Mouse (Mus musculus): ENCODE data around the gene Phldb1. TPM values are rescaled to one million over a fixed set of nuclear protein-coding genes. Genes with fewer than 3 reads are reported as not detected.

The Phldb1 gene
- polyA plus RNA-seq, 1 experiment from 2014 or later, result 32.8 TPM

DNA sequence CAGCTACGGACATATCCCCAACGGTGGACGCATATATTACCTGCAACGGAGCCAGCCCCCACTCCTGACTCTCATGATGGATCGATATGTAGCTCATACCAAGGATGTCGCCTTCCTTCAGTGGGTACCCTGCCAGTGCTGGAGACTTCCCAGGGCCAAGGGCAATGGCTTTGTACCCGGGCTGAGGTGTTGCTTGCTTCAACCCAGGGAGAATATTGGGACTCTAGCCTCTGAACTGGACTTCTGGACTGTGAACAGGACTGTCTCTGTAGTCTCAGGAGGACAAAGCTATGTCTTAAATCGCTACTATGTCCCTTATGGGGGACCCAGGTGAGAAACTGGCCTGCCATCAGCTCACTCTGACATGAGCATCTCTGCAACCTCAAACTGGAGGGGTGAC lies 52.0 kb downstream of the Phldb1 start:
- DNase-seq (ENCODE audit: low spot score, missing footprints) (no peak), ATAC-seq (ENCODE audit: low FRiP score) (no peak)
- Histone ChIP-seq H3K4me3 (ENCODE audit: low read depth, low read length) (no peak overlapping the region), H3K36me3 (ENCODE audit: control insufficient read depth, insufficient read depth, low read length) (no peaks in the 10 kb centered on the region), H3K4me2 (no peak overlapping the region), H3K4me1 (ENCODE audit: control insufficient read depth, insufficient read depth, low read length) (peaks cover 17% of the 10 kb centered on the region), H3K27me3 (ENCODE audit: control insufficient read depth, insufficient read depth, low read length) (no peaks in the 10 kb centered on the region), H3K27ac (ENCODE audit: low read depth, low read length) (no peak overlapping the region), H3K9me3 (ENCODE audit: control insufficient read depth, low read length) (no peaks in the 10 kb centered on the region), H3K9ac (ENCODE audit: low read length) (no peak overlapping the region)
- WGBS, result 85% methylated on average over 8 of the region's 8 CpGs

DNA sequence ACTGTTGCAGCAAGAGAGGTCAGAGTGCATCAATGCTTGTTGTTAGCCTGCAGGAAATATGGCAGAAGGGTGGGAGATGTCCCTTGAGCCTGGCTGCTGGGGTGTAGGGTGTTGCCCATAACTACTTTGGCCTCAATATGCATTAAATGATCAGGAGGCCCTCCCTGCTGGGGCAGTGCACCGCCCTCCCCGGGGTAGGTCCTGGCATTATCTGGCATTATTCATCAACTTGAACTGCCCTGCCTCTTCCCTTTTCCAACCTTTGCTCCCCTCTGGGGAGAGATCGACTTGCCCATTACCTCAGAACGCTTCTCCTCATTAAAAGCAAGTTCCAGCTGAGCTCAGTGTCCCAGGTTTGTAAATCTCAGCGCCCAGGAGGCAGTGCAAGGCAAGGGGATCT lies 55.4 kb downstream of the Phldb1 start:
- WGBS, result 73% methylated on average over 5 of the region's 5 CpGs
- Histone ChIP-seq H3K4me1 (ENCODE audit: control insufficient read depth, insufficient read depth, low read length) (no peaks in the 10 kb centered on the region), H3K9me3 (ENCODE audit: control insufficient read depth, low read length) (no peaks in the 10 kb centered on the region), H3K27ac (ENCODE audit: low read depth, low read length) (no peak overlapping the region), H3K27me3 (ENCODE audit: control insufficient read depth, insufficient read depth, low read length) (no peaks in the 10 kb centered on the region), H3K4me2 (no peak overlapping the region), H3K36me3 (ENCODE audit: control insufficient read depth, insufficient read depth, low read length) (no peaks in the 10 kb centered on the region), H3K9ac (ENCODE audit: low read length) (no peak overlapping the region), H3K4me3 (ENCODE audit: low read depth, low read length) (no peak overlapping the region)
- ATAC-seq (ENCODE audit: low FRiP score) (no peak), DNase-seq (ENCODE audit: low spot score, missing footprints) (no peak)

DNA sequence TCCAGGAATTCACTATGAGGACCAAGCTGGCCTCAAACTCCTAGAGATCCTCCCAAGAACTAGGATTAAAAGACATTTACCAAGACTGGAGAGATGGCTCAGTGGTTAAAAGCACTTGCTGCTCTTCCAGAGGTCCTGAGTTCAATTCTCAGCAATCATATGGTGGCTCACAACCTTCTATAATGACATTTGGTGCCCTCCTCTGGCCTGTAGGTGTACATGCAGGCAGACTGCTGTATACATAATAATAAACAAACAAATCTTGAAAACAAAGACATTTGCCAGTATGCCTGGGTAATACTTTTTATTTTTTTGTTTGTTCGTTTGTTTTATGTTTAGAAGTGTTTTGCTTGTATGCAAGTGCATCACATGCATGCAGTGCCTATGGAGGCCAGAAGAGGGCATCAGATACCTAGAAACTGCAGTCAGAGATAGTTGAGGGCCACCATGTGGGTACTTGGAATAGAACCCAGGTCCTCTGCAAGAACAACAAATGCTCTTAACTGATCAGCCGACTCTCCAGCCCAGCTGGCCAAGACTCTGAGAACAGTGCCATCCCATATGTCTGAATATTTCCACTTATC lies 56.6 kb downstream of the Phldb1 start:
- no peaks in the 10 kb centered on the region for H3K36me3 ChIP-seq (ENCODE audit: control insufficient read depth, insufficient read depth, low read length)
- H3K4me3 ChIP-seq (ENCODE audit: low read depth, low read length), result no peak overlapping the region
- H3K4me2 ChIP-seq, result no peak overlapping the region
- H3K27me3 ChIP-seq (ENCODE audit: control insufficient read depth, insufficient read depth, low read length), result no peaks in the 10 kb centered on the region
- H3K9ac ChIP-seq (ENCODE audit: low read length), result no peak overlapping the region
- WGBS, result 86% methylated on average over 2 of the region's 2 CpGs
- H3K9me3 ChIP-seq (ENCODE audit: control insufficient read depth, low read length), result no peaks in the 10 kb centered on the region
- H3K27ac ChIP-seq (ENCODE audit: low read depth, low read length), result no peak overlapping the region
- H3K4me1 ChIP-seq (ENCODE audit: control insufficient read depth, insufficient read depth, low read length), result no peaks in the 10 kb centered on the region
- ATAC-seq (ENCODE audit: low FRiP score), result no peak
- no peak for DNase-seq (ENCODE audit: low spot score, missing footprints)

DNA sequence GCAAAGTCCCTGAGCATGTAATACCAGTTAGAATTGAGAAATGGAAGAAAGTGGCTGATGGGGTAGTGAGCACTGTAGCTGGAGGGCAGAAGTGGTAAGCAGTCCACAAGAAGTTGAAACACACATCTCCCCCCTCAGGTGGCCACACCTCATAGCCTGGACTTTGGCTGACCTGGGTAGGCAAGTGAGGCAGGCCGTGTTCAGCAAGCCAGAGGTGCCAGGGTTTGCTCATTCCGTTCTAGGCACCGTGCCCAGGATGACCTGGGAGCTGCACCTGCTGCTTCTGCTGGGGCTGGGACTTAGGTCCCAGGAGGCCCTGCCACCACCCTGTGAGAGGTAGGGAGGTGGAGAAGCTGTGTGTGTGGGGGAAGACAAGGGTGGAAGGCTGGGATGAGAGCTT lies 62.0 kb downstream of the Phldb1 start, which contains the start of gene Treh:
Gene Treh, plus strand, starts transcription at position 229 of the 400 bp plus-strand sequence.
- no peak for ATAC-seq (ENCODE audit: low FRiP score)

DNA sequence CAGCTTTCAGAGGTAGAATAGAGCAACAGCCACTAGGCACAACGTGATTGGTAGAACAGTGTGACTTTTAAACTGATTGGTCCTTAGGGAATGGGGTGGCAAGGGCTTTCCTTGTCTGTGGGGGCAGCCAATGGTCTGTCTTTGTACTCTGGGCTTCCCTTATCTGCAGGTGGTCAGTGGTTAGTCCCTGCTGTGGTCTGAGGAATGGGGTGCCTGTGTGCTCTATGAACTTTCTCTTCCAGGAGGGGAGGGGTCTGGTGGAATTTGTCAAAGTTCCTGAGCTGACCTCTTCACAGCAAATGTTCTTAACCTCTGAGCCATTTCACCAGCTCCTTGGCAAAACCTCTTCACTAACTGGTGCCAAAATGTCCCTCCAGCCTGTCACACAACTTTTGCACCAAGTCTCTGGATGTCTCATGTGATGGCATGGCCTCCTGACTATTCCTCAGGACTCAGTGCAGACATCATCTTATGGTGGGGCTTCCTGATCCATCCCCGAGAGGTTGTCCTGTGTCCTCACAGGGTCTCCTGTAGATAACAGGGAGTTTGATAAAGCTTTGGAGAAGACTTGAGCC lies 62.6 kb downstream of the Phldb1 start:
- ATAC-seq (ENCODE audit: low FRiP score) (no peak), DNase-seq (ENCODE audit: low spot score, missing footprints) (no peak)
- Histone ChIP-seq H3K9ac (ENCODE audit: low read length) (no peak overlapping the region), H3K27ac (ENCODE audit: low read depth, low read length) (no peak overlapping the region), H3K27me3 (ENCODE audit: control insufficient read depth, insufficient read depth, low read length) (no peaks in the 10 kb centered on the region), H3K36me3 (ENCODE audit: control insufficient read depth, insufficient read depth, low read length) (no peaks in the 10 kb centered on the region), H3K9me3 (ENCODE audit: control insufficient read depth, low read length) (no peaks in the 10 kb centered on the region), H3K4me1 (ENCODE audit: control insufficient read depth, insufficient read depth, low read length) (no peaks in the 10 kb centered on the region), H3K4me2 (no peak overlapping the region), H3K4me3 (ENCODE audit: low read depth, low read length) (no peak overlapping the region)
- WGBS, result 73% methylated on average over 2 of the region's 2 CpGs

More for the DNA sequence above, 62.0 kb downstream of the Phldb1 start, which contains the start of gene Treh:
- 86% methylated on average over 3 of the region's 3 CpGs for WGBS
- Histone ChIP-seq H3K36me3 (ENCODE audit: control insufficient read depth, insufficient read depth, low read length) (no peaks in the 10 kb centered on the region), H3K9ac (ENCODE audit: low read length) (no peak within 1 kb of the TSS), H3K4me1 (ENCODE audit: control insufficient read depth, insufficient read depth, low read length) (no peaks in the 10 kb centered on the region), H3K27ac (ENCODE audit: low read depth, low read length) (no peak within 1 kb of the TSS), H3K27me3 (ENCODE audit: control insufficient read depth, insufficient read depth, low read length) (no peaks in the 10 kb centered on the region), H3K4me2 (no peak within 1 kb of the TSS), H3K4me3 (ENCODE audit: low read depth, low read length) (no peak within 1 kb of the TSS), H3K9me3 (ENCODE audit: control insufficient read depth, low read length) (no peaks in the 10 kb centered on the region)
- no peak for DNase-seq (ENCODE audit: low spot score, missing footprints)

DNA sequence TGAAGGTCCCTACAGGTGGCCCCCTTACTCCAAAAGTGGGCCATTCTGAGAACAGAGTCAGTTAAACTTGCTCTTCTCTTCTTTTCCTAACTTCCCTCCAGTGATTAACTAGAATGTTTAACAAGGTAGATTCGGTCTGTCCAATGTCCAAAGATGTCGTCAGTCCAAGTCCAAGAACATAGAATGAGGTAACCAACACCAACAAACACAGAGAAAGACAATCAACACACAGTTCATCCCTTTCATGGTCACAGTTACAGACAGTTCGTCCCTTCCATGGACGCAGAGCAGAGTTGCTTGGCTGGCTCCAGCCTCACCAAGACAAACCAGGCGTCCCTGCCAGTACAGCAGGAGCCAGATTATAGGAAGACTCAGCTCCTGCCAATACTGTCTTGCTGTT lies 63.6 kb downstream of the Phldb1 start:
- Histone ChIP-seq H3K27me3 (ENCODE audit: control insufficient read depth, insufficient read depth, low read length) (no peaks in the 10 kb centered on the region), H3K9me3 (ENCODE audit: control insufficient read depth, low read length) (no peaks in the 10 kb centered on the region), H3K4me1 (ENCODE audit: control insufficient read depth, insufficient read depth, low read length) (no peaks in the 10 kb centered on the region), H3K4me3 (ENCODE audit: low read depth, low read length) (no peak overlapping the region), H3K4me2 (no peak overlapping the region), H3K27ac (ENCODE audit: low read depth, low read length) (no peak overlapping the region), H3K36me3 (ENCODE audit: control insufficient read depth, insufficient read depth, low read length) (no peaks in the 10 kb centered on the region), H3K9ac (ENCODE audit: low read length) (no peak overlapping the region)
- 93% methylated on average over 5 of the region's 5 CpGs for WGBS
- DNase-seq (ENCODE audit: low spot score, missing footprints) (no peak), ATAC-seq (ENCODE audit: low FRiP score) (no peak)

DNA sequence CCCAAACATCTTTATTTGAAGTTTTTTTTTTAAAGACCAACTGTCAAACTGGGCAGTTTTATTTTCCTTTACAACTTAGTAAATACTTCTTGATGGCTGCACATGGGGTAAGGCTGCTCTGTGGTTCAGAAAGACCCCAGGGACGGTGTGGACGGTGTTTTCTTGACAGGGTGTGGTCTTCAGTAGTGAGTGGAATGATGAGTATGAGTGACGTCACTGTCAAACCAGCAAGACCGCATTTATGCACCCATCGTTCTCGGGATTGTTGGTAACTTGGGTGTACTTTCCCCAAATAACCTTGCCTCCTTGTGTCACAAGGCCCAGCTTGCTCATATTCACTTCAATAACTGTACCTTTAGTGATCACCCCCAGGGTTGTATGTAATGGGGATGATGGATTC lies 71.3 kb downstream of the Phldb1 start:
- DNase-seq (ENCODE audit: low spot score, missing footprints), result peak; percentile 45
- H3K36me3 ChIP-seq (ENCODE audit: control insufficient read depth, insufficient read depth, low read length), result no peaks in the 10 kb centered on the region
- no peak overlapping the region for H3K4me3 ChIP-seq (ENCODE audit: low read depth, low read length)
- H3K27me3 ChIP-seq (ENCODE audit: control insufficient read depth, insufficient read depth, low read length), result no peaks in the 10 kb centered on the region
- H3K4me2 ChIP-seq, result no peak overlapping the region
- no peak overlapping the region for H3K9ac ChIP-seq (ENCODE audit: low read length)
- H3K27ac ChIP-seq (ENCODE audit: low read depth, low read length), result no peak overlapping the region
- H3K4me1 ChIP-seq (ENCODE audit: control insufficient read depth, insufficient read depth, low read length), result no peaks in the 10 kb centered on the region
- no peaks in the 10 kb centered on the region for H3K9me3 ChIP-seq (ENCODE audit: control insufficient read depth, low read length)
- WGBS, result 91% methylated on average over 6 of the region's 6 CpGs
- no peak for ATAC-seq (ENCODE audit: low FRiP score)

DNA sequence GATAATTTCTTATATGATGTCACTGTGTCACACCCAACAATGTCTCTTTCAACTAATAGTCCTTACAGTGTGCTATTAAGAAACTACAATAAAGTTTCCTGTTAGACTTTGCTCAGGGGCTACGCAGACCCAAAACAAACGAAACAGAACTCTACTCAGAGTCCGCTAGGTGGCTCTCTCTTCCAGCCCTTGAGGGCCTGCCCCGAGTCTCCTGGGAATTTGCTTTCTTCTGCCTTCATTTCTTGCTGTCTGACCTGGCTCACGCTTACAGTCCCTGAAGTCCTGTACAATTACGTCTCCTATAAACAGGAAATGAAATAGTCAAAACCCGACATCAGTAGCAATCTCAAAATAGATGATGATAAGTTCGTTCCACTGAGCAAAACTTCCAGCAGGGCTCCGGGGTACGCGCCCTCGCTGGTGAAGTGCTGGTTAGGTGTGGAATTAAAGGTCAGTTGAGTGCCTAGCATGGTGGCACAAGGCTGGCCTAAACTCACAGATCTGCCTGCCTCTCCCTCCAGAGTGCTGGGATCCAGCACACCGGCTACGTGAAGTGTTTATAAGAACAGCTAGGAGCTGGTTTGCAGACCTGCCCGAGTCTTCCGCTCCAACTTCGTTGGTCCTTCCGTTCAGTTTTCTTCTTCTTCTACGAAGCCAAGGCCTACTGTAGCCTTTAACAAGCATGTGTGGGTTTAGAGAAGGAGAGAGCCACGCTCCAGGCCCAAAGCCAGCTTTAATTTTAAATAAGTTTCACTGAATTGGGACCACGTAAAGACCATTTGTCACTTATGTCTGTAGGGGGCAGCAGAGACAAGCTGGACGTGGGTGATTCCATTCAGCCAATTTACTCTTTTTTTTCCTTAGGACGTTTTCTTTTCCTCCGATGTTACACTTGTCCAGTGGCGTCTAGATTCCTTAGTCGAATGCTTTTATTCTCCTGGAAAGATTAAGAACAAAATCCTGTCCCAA lies 79.6 kb downstream of the Phldb1 start:
- WGBS, result 32% methylated on average over 26 of the region's 26 CpGs
- Histone ChIP-seq H3K9me3 (ENCODE audit: control insufficient read depth, low read length) (no peaks in the 10 kb centered on the region), H3K27me3 (ENCODE audit: control insufficient read depth, insufficient read depth, low read length) (no peaks in the 10 kb centered on the region), H3K36me3 (ENCODE audit: control insufficient read depth, insufficient read depth, low read length) (no peaks in the 10 kb centered on the region), H3K27ac (ENCODE audit: low read depth, low read length) (no peak overlapping the region), H3K4me1 (ENCODE audit: control insufficient read depth, insufficient read depth, low read length) (0 out of 2 replicates have a peak, but pooled peaks cover 2% of the 10 kb centered on the region), H3K4me2 (peak overlapping the region; percentile 34; the same call in 1 of the 2 replicates), H3K9ac (ENCODE audit: low read length) (no peak overlapping the region), H3K4me3 (ENCODE audit: low read depth, low read length) (no peak overlapping the region)
- peak; percentile 96 for DNase-seq (ENCODE audit: low spot score, missing footprints)
- ATAC-seq (ENCODE audit: low FRiP score), result no peak

DNA sequence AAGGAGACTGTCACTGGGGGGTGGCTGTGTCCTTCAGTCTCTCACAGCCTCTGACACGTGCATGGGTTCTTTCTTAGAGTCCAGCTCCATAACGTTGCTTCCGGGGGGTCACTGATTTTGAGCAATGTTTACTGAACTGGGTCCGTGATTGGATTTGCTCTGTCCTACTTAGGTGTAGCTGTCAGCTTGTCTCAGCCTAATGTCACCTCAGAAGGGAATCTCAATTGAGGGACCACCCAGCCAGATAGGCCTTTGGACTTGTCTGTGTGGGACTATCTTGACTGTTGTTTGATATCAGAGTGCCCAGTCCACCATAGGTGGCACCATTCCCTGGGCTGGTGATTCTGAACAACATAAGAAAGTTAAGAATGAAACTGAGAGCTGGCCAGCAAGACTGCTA lies 81.1 kb downstream of the Phldb1 start:
- Histone ChIP-seq H3K27me3 (ENCODE audit: control insufficient read depth, insufficient read depth, low read length) (no peaks in the 10 kb centered on the region), H3K4me3 (ENCODE audit: low read depth, low read length) (no peak overlapping the region), H3K4me2 (no peak overlapping the region), H3K27ac (ENCODE audit: low read depth, low read length) (no peak overlapping the region), H3K9me3 (ENCODE audit: control insufficient read depth, low read length) (no peaks in the 10 kb centered on the region), H3K9ac (ENCODE audit: low read length) (no peak overlapping the region), H3K36me3 (ENCODE audit: control insufficient read depth, insufficient read depth, low read length) (no peaks in the 10 kb centered on the region), H3K4me1 (ENCODE audit: control insufficient read depth, insufficient read depth, low read length) (0 out of 2 replicates have a peak, but pooled peaks cover 2% of the 10 kb centered on the region)
- DNase-seq (ENCODE audit: low spot score, missing footprints) (peak; percentile 21), ATAC-seq (ENCODE audit: low FRiP score) (no peak)
- WGBS, result 69% methylated on average over 4 of the region's 4 CpGs
